Mouse (Mus musculus) c-Kit-negative CD71-positive TER-119-positive erythroid progenitor cells, embryonic 14.5 days (primary cell): ENCODE measurements around the gene Khsrp.

Source experiments
- DNase-seq: peaks from one replicate; pipeline ENCODE4 v3.0.0-alpha.2; 2013; ENCODE audit warnings: low read depth, low spot score

Gene Khsrp

GRCm38 (mm10) chr17:56988921-56989430 is 42.3 kb downstream of the Khsrp start:
- DNase-seq = no peak

GRCm38 (mm10) chr17:56988441-56988840 is 42.9 kb downstream of the Khsrp start:
- no peak for DNase-seq

- DNase-seq = no peak
Measured at GRCm38 (mm10) chr17:56986105-56986805, 45.1 kb downstream of the Khsrp start.

- no peak for DNase-seq
Measured at GRCm38 (mm10) chr17:56985656-56986055, 45.7 kb downstream of the Khsrp start.

GRCm38 (mm10) chr17:56984886-56985285 is 46.4 kb downstream of the Khsrp start:
- DNase-seq = no peak

GRCm38 (mm10) chr17:56982013-56982412 is 49.3 kb downstream of the Khsrp start, which contains the start of gene Acer1:
Gene Acer1 (minus strand): TSS chr17:56982126.
- DNase-seq = no peak

GRCm38 (mm10) chr17:56981049-56981448 is 50.3 kb downstream of the Khsrp start:
- no peak for DNase-seq

- no peak for DNase-seq
Measured at GRCm38 (mm10) chr17:56979524-56979923, 51.8 kb downstream of the Khsrp start.

GRCm38 (mm10) chr17:56976531-56977390 is 54.6 kb downstream of the Khsrp start:
- DNase-seq = no peak

GRCm38 (mm10) chr17:56975391-56975790 is 55.9 kb downstream of the Khsrp start:
- DNase-seq = no peak

GRCm38 (mm10) chr17:56974708-56975240 is 56.5 kb downstream of the Khsrp start:
- no peak for DNase-seq

- DNase-seq = no peak
Measured at GRCm38 (mm10) chr17:56973956-56974707, 57.2 kb downstream of the Khsrp start.
